Mouse (Mus musculus): ENCODE measurements around the gene Tmem143. TPM values are rescaled to one million over a fixed set of nuclear protein-coding genes. Genes with fewer than 3 reads are reported as not detected.

The Tmem143 gene
- polyA plus RNA-seq (2012; ENCODE audit: low replicate concordance), result 27.4 and 28.4 TPM in 2 replicates

GRCm38 (mm10) chr7:45896517-45897257 lies at the start of gene Tmem143, which contains the start of gene Syngr4:
Gene Tmem143, plus strand, starts transcription at chr7:45896941.
Gene Syngr4, minus strand, starts transcription at chr7:45896714.

GRCm38 (mm10) chr7:45872624-45873023 lies 24.1 kb upstream of the Tmem143 start, which contains the start of gene Kdelr1:
Gene Kdelr1, plus strand, starts transcription at chr7:45872772.

GRCm38 (mm10) chr7:45878278-45878677 lies 18.5 kb upstream of the Tmem143 start, which contains the start of gene Grin2d:
Gene Grin2d, minus strand, starts transcription at chr7:45878378.

DNA sequence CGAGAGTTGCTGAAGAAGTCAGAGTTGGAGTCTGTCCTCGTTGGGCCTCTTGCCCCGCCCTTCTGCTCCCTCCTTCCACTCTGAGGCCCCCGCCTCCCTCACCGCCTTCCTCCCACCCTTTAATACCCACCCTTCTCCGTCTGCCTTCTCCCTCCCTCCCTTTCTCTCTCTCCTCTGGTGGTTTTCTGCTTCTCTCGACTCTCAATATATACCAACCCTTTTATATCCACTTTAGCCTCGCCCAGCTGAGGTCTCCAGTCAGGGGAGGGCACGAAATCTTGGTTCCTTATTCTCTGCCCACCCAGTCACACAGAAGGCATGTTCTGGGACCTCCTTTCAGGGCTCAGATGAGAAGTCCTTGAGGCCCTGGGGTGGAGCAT lies 24.5 kb downstream of the Tmem143 start, which contains the start of gene Emp3:
Emp3 (minus strand) TSS at position 163 of the 380 bp plus-strand sequence.

DNA sequence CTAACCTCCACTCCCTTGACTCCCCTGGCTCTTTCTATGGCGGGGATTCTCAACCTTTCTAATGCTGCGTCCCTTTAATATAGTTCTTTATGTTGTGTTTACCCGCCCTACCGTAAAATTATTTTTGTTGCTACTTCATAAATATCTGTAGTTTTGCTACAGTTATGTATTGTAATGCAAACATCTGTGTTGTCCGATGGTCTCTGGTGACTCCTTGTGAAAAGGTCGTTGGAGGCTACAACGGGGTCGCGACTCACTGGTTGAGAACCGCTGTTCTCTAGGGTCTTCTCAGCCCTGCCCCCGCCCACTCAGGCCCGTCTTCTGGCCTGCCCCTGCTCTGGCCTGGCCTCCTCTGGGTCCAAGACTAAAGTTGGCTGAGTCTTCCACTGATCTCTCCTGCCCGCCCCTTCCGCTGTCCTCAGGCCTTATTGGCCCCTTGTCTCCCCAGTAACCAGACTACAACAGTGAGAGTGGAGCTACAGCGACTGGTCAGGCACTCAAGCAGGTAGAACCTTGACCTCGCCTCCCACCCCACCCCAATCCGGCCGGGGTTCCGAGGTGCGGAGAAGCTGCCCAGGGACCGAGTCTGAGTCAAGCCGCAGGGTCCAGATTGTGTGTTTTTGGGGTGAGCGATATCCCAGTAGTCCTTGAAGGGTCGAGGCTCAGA lies 27.2 kb downstream of the Tmem143 start, which contains the start of gene Ccdc114:
Ccdc114 (plus strand) TSS at position 311 of the 667 bp plus-strand sequence.

Other genes starting within 250 kb of the Tmem143 start
- not detected in 2 replicates for gene Fut2, start 230.5 kb upstream of the Tmem143 start, polyA plus RNA-seq (2012; ENCODE audit: low replicate concordance)
- gene Ntn5, start 212.9 kb upstream of the Tmem143 start, polyA plus RNA-seq (2012; ENCODE audit: low replicate concordance), result 1.4 and 3.5 TPM in 2 replicates
- gene Sec1, start 202.5 kb upstream of the Tmem143 start, polyA plus RNA-seq (2012; ENCODE audit: low replicate concordance), result 0.18 and 0.44 TPM in 2 replicates
- gene Car11, start 197.1 kb upstream of the Tmem143 start, polyA plus RNA-seq (2012; ENCODE audit: low replicate concordance), result 1.5 and 3.9 TPM in 2 replicates
- gene Dbp, start 191.9 kb upstream of the Tmem143 start, polyA plus RNA-seq (2012; ENCODE audit: low replicate concordance), result 18.0 and 48.2 TPM in 2 replicates
- gene Rpl18, start 181.5 kb upstream of the Tmem143 start, polyA plus RNA-seq (2012; ENCODE audit: low replicate concordance), result 7,990 and 13,125 TPM in 2 replicates
- 102 and 136 TPM in 2 replicates for gene Sphk2, start 178.9 kb upstream of the Tmem143 start, polyA plus RNA-seq (2012; ENCODE audit: low replicate concordance)
- 0.07 and 0.22 TPM in 2 replicates for gene Fam83e, start 175.7 kb upstream of the Tmem143 start, polyA plus RNA-seq (2012; ENCODE audit: low replicate concordance)
- gene Spaca4, start 171.1 kb upstream of the Tmem143 start, polyA plus RNA-seq (2012; ENCODE audit: low replicate concordance), result not detected in 2 replicates
- 0.64 and 3.0 TPM in 2 replicates for gene Lmtk3, start 113.2 kb upstream of the Tmem143 start, polyA plus RNA-seq (2012; ENCODE audit: low replicate concordance)
- 0.58 TPM in 1 of 2 replicates, not detected in the other for gene Sult2b1, start 112.3 kb upstream of the Tmem143 start, polyA plus RNA-seq (2012; ENCODE audit: low replicate concordance)
- gene Cyth2, start 82.4 kb upstream of the Tmem143 start, polyA plus RNA-seq (2012; ENCODE audit: low replicate concordance), result 74.7 and 269 TPM in 2 replicates
- gene Kcnj14, start 72.2 kb upstream of the Tmem143 start, polyA plus RNA-seq (2012; ENCODE audit: low replicate concordance), result 0.83 and 0.94 TPM in 2 replicates
- 20.9 and 22.6 TPM in 2 replicates for gene Grwd1, start 66.0 kb upstream of the Tmem143 start, polyA plus RNA-seq (2012; ENCODE audit: low replicate concordance)
- 299 and 848 TPM in 2 replicates for gene Kdelr1, start 24.2 kb upstream of the Tmem143 start, polyA plus RNA-seq (2012; ENCODE audit: low replicate concordance)
- 0.46 and 1.9 TPM in 2 replicates for gene Grin2d, start 18.6 kb upstream of the Tmem143 start, polyA plus RNA-seq (2012; ENCODE audit: low replicate concordance)
- 0.35 and 1.5 TPM in 2 replicates for gene Syngr4, start 227 bp upstream of the Tmem143 start, polyA plus RNA-seq (2012; ENCODE audit: low replicate concordance)
- 151 and 256 TPM in 2 replicates for gene Emp3, start 24.5 kb downstream of the Tmem143 start, polyA plus RNA-seq (2012; ENCODE audit: low replicate concordance)
- gene Ccdc114, start 27.1 kb downstream of the Tmem143 start, polyA plus RNA-seq (2012; ENCODE audit: low replicate concordance), result 3.1 TPM in 2 replicates
- not detected in 2 replicates for gene Abcc6, start 133.4 kb downstream of the Tmem143 start, polyA plus RNA-seq (2012; ENCODE audit: low replicate concordance)
- 23.2 and 27.7 TPM in 2 replicates for gene Nomo1, start 136.8 kb downstream of the Tmem143 start, polyA plus RNA-seq (2012; ENCODE audit: low replicate concordance)
- 0.05 TPM in 1 of 2 replicates, not detected in the other for gene Kcnj11, start 203.8 kb downstream of the Tmem143 start, polyA plus RNA-seq (2012; ENCODE audit: low replicate concordance)